Mouse (Mus musculus): ENCODE measurements around the gene Foxl1. TPM values are rescaled to one million over a fixed set of nuclear protein-coding genes. Genes with fewer than 3 reads are reported as not detected.
A peak's percentile ranks its signal among the peaks of the same experiment; 100 is the strongest.

Foxl1 gene
- total RNA-seq (2022): under 1 TPM in 3 of 4 experiments, not detected in 1; 0.08 to 0.26 (median 0.09) TPM

DNA sequence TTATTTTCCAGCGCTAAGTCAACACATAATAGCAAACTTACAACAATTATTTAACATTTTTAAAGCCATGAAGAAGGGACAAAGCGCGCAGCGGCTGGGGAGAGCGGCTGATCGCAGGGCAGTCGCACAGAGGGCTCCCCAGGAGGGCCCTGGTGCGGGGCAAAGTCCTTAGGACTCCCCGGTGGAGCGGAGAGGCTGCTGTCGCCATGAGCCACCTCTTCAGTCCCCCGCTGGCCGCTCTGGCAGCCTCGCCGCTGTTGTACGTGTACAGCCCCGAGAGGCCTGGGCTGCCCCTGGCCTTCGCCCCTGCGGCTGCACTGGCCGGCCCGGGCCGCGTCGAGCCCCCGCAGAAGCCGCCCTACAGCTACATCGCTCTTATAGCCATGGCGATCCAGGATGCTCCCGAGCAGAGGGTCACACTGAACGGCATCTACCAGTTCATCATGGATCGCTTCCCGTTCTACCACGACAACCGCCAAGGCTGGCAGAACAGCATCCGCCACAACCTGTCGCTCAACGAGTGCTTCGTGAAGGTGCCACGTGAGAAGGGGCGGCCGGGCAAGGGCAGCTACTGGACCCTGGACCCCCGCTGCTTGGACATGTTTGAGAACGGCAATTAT is at the start of gene Foxl1:
Gene Foxl1 (plus strand): TSS at position 185 of the 620 bp plus-strand sequence.
- DNase-seq (ENCODE audit: low spot score): no peak

GRCm38 (mm10) chr8:121078721-121079120 is 49.0 kb upstream of the Foxl1 start:
- DNase-seq (ENCODE audit: low spot score): no peak

DNA sequence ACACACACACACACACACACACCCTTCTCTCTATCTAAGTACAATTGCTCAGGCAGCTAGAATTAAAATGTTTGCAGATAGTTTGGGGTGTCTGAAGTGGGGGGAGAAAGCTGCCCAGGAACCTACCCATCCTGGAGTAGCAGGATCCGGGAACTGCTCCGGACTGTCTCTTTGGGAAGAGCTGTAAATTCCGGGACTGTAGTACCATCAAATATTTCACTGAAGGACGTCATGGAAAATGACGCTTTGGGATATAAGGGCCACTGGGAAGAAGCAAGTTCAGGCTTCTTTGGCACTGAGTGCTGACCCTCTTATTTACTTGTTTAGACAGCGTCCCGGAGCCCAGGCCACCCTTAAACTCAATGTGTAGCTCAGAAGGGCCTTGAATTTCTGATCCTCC is 48.5 kb upstream of the Foxl1 start:
- no peak for DNase-seq (ENCODE audit: low spot score)

- no peak for DNase-seq (ENCODE audit: low spot score)
Measured at GRCm38 (mm10) chr8:121079944-121080343, 47.8 kb upstream of the Foxl1 start.

GRCm38 (mm10) chr8:121080361-121081090 is 47.2 kb upstream of the Foxl1 start:
- no peak for DNase-seq (ENCODE audit: low spot score)

DNA sequence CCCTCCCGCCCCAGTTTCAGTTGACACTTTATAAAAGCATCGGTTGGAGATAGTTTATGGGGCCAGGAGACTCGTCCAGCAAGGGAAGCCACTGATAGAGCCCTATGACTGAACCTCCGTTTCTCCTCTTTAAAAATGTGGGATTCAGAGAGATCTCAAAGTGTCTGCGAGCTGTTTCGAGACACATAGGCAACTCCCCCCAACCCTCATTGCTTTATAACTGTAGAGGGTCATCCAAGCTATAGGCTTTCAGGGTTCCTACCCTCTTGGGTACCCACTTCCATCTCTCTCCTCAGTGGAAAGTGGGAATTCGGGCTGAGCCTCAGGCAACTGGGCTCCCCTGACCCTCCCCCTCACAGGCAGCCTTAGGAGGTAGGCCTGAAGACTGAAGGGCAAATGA is 46.3 kb upstream of the Foxl1 start:
- DNase-seq (ENCODE audit: low spot score): no peak

- no peak for DNase-seq (ENCODE audit: low spot score)
Measured at GRCm38 (mm10) chr8:121082218-121083092, 45.3 kb upstream of the Foxl1 start.

DNA sequence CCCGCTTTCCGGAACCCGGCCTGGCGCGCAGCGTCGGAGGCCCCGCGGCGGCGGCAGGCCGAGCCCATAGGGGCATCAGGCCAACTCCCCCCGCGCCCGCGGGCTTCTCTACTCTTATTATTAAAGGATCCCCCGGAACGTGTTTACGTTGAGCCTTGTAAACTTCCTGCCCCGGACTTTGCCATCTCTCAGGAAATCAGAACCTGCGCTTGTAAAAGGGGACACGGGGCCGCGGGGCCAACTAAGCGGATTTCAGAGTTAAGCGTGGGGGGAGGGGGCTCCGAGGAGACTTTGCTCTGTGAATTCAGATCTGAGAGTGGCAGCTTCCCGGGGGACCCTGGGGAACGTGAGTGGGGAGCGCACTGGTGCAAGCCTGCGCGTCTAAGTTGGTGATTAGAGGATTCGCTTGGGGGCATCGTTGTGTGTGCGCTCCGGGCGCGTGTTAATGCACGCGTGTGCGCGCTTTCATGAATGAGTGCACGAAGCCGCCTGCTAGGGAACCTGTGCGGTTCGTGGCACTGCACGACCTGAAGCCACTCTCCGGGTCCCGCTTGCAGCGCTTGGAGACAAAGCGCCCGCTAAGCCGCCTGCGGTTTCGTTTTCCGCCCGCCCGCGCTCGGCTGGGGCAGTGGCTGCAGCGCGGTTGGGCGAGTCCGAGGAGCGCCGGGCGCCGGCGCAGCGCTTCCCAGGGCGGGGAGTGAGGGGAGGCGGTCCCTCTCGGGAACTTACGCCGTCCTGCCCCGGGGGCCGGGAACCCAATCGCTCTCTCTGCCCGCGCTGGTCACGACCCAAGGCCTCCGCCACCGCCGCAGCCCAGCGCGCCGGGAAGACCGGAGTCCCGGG is 44.4 kb upstream of the Foxl1 start:
- DNase-seq (ENCODE audit: low spot score): peak; percentile 60

DNA sequence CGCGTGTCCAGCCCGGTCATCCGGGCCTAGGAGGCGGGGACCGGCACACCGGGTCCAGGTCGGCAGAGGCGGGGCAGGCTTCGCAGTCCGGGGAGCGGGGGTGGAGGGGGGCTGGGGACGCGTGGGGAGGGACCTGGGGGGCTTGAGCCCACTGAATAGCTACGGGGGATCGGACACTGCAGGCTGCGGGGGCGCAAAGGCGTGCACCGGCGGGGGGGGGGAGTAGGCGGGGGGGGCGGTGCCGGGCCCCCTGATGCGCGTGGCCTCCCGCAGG is 43.9 kb upstream of the Foxl1 start:
- DNase-seq (ENCODE audit: low spot score): no peak

GRCm38 (mm10) chr8:121084210-121084951 is 43.4 kb upstream of the Foxl1 start, which contains the start of gene Foxf1:
TSS of gene Foxf1 (plus strand) at chr8:121084386.
- no peak for DNase-seq (ENCODE audit: low spot score)

DNA sequence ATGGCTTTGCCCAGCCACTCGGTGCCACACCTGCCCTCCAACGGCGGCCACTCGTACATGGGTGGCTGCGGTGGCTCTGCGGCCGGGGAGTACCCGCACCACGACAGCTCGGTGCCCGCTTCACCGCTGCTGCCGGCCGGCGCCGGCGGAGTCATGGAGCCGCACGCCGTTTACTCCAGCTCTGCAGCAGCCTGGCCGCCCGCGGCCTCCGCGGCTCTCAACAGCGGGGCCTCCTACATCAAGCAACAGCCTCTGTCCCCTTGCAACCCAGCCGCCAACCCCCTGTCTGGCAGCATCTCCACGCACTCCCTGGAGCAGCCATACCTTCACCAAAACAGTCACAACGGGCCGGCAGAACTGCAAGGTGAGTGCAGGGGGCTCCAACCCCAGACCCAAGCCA is 42.7 kb upstream of the Foxl1 start:
- DNase-seq (ENCODE audit: low spot score): no peak

DNA sequence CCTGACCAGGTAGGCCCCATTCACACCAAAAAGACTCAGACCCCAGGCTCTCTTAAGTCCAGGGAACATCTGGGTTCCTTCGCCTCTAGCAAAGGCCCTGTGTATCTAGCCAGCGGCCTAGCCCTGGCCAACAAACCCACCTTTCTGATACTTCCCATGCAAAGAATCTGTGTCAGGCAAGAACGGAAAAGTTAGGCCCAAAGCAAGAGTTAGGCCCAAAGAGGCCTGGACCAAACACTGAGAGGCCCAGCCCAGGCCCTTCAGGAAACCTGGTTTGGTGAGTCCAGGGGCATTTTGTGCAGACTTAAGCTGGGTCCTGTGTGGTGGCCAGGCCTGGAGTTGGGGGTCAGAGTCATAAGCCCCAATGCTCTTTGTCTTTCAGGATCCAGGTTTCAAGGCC is 42.2 kb upstream of the Foxl1 start:
- DNase-seq (ENCODE audit: low spot score): no peak

DNA sequence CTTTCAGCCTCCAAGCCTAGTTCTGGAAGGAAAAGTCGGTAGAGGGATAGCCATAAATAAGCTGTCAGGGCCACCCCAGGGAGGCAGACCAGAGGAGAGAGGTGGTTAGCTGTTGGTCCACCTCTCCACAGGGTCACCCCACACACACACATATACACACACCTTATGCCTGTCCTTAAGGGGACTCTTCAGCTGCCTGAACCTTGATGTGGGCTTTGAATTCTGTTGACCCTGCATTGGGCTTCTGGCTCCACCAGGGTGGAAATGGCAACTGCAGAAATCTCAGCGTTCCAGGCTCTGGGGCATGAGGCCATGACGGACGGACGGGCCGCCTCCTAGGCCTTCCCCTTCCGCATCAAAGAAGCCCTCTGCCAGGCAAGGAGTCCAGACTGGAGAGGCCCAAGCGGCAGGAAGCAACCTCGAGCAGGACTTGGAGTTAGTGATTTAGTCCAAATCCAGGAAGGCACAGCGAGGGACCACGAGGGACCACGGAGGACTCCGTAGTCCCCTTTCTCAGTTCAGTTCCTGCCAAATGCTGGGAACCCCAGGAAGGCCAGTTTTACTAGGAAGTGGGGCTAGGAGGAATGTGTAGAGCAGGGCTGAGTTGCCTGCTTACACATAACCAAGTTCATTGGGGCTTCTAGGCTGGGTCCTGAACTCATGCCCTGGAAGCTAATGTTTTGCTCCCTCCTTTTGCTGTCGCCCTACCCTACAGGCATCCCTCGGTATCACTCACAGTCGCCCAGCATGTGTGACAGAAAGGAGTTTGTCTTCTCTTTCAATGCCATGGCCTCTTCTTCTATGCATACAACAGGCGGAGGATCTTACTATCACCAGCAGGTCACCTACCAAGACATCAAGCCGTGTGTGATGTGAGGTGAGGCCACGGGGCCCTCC is 41.5 kb upstream of the Foxl1 start:
- DNase-seq (ENCODE audit: low spot score): no peak

DNA sequence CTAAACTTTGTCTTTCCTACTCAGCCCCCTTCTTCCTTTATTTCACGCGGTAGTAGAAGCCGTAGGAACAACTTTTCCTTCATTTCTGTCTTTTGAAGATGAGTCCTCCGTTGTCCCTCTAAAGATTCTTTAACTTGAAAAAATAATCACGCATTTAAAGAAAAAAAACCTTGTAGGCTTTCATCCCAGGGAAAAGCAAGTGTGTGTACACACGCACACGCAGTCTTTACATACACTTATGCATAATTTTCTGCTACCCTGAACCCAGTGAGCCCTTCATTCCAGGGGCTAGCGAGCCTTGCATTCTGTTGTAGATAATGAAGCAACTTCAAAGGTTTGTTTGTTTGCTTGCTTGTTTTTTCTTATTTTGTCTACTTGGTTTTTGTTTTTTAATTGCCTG is 39.5 kb upstream of the Foxl1 start:
- no peak for DNase-seq (ENCODE audit: low spot score)

GRCm38 (mm10) chr8:121088871-121089630 is 38.7 kb upstream of the Foxl1 start:
- DNase-seq (ENCODE audit: low spot score): no peak

- DNase-seq (ENCODE audit: low spot score): no peak
Measured at GRCm38 (mm10) chr8:121089631-121090380, 37.9 kb upstream of the Foxl1 start.

GRCm38 (mm10) chr8:121090716-121091115 is 37.0 kb upstream of the Foxl1 start:
- DNase-seq (ENCODE audit: low spot score): no peak

- no peak for DNase-seq (ENCODE audit: low spot score)
Measured at GRCm38 (mm10) chr8:121092141-121092540, 35.6 kb upstream of the Foxl1 start.

Measured in heart, adult 8-10 months (tissue).